Mouse (Mus musculus): ENCODE data around the gene Map2k6.

Gene Map2k6

DNA sequence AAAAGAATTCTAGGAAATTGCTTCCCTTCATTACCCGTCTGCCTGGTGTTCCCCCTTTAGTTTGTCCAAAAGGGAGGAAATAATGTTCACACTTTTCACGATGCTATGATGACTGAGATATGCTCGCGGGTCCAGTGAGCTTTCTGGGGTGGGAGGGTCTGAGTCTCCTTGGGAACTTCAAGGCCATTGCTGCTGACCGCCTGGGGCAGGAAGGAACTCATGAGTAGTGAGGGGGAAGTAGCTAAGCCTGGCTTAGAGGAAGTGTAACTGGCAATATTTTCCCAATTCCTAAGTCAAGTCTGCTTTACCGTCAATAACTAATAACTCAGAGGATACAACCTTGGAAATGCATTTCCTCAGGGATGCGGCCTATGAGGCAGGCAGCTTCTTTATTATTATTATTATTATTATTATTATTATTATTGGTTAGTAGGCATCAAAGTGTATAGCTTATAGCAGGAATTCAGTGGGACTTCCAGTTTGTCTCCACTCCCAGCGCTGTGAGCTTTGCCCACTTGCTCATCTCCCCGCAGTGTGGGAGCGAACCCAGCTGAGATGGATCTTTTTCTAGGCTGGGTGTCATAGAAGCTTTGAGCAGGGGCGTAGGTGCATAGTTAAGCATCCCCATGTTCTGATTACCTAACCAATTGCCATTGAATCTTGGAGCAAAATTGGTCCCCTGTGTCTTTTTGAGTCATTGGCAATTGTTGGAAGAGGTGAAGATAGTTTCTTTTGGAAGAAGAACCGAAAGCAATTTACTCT, 163.6 kb downstream of the Map2k6 start:
- 59% methylated on average over 12 of the region's 12 CpGs for WGBS

DNA sequence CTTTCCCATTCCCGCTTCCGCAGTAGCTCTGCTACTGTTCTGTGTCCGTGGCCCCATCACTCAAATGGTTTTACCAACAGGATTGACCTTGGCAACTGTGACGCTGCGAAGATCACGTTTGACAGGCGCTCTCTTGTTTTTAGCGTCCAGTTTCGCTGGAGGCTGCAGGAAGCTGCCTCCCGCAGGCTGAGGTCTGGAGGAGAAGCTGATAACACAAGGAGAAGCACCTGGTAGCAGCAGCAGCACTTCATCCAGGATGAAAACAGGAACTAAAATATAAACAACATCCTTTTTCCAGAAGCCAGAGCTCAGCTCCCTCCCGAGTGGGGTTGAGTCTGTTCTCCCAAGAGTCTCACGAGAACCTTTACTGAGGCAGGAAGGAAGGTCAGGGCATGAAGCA, 164.3 kb downstream of the Map2k6 start:
- WGBS = 50% methylated on average over 12 of the region's 12 CpGs

DNA sequence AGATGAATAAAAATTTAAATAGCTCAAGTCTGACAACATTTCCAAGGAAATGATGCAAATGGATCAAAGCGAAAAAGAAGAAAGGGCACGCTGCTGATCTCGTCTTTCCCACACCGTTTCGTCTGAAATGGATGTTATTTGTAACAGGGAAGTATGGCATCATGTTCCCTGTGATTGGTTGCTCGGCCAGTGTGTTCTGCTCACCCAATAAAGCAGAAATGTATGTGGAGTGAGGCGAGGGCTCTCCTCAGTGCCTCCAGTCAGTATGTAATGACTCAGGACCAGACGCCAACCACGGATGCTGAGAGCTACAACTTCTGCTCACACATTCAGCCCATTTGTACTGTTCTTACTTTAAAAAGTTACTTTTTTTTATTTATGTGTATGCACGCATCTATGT, 164.9 kb downstream of the Map2k6 start:
- 69% methylated on average over 10 of the region's 10 CpGs for WGBS

DNA sequence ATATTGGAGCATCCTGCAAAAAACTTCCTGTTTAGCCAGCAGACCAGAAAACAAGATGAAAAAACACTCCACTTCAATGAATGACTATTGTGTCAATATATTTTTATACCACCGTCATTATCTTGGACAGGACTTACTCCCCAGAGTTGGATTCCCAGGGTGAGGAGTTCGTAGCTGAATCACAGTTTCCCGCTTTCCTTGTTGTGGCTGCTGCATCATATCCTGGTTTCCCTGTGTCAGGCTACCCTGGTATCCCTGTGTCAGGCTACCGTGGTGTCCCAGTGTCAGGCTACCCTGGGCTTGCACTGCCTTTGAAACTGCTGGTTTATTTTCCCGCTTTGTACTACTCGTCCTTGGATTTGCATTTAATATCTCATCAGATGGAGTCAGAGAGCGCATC, 167.4 kb downstream of the Map2k6 start:
- 82% methylated on average over 7 of the region's 7 CpGs for WGBS

DNA sequence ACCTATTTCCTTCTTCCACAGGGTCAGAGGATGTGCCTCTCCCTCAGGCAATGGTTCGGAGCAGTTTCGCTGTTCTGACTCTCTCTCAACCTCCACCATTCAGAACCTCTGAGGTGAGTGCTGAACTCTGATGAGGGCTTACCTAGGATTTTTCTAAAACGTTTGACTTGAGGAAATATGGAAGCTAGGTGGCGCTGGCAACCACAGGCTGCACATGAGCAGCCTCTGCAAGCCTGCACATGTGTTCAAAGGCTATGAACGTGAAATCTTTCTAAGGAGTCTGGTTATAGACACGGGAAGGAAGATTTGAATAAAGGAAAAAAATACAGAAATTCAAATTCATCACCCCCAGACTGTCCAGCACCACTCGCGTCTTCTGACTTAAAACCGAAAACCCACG, 173.6 kb downstream of the Map2k6 start:
- 42% methylated on average over 10 of the region's 10 CpGs for WGBS

Data from cerebral cortex, adult 2 months (tissue).